Mouse (Mus musculus) retina, postnatal 7 days (tissue): ENCODE measurements around the gene Baiap2l1.
"Not testable (repeated sequence)": the region's sequence is repeated elsewhere in the genome, so short reads cannot be mapped to it uniquely, and the experiment has no call there.

Source experiments
- DNase-seq: peaks from one replicate; pipeline ENCODE4 v3.0.0-alpha.2; 2012; ENCODE audit warnings: low read depth, low spot score

The Baiap2l1 gene

DNA sequence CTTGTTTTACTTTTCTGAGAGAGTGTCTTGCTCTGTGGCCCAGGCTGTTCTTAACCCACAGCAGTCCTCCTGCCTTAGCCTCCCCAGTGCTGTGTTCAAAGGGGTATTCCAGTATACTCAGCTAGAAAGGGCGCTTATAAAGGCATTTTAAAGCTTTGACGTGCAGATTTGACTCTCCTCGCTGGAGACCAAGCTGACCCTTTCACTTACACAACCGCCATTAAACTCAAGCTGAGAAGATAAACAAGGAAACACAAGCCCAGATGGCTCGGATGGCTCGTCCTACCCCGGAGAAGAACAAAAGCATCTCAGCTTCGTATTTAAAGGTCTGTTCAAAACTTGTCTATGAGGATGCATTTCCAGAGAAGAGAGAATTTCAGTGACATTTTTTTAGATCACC lies 6.7 kb downstream of the Baiap2l1 start:
- DNase-seq = no peak

DNA sequence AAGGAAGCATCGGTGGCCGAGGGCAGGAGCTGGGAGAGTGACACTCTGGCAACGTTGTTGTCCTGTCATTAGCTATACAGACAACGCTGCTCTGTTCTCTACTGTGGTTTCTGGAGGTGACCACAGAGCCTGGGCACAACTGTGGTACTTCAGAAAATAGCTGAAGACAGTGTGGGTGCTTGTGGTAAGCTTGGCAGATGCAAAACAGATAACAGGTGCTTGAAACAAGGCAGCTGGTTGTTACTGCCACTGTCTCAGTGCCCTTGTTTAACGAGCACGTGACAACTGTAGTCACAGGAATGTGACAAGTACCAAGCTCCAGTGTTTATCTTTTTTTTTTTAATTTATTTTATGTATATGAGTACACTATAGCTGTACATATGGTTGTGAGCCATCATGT lies 13.3 kb downstream of the Baiap2l1 start:
- DNase-seq = no peak

GRCm38 (mm10) chr5:144341085-144341484 lies 16.8 kb downstream of the Baiap2l1 start:
- DNase-seq = no peak

DNA sequence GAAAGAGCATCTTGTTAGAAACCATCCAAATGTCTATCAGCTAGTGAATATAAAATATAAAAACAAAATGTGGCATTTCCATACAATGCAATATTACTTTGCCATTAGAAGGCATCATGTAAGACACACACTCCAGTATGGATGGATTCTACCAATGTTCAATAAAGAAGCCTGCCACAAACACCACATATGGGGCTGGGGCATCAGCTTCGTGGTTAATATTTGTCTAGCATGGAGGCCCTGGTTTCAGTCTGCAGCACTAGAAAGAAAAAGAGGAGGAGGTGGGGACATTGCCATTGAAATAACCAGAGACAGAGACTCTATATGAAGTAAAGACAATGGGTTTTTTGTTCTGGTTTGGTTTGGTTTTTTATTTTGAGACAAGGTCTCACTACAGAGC lies 19.1 kb downstream of the Baiap2l1 start:
- no peak for DNase-seq

- not testable (repeated sequence) for DNase-seq
Observed at GRCm38 (mm10) chr5:144335357-144335756, 22.6 kb downstream of the Baiap2l1 start.

DNA sequence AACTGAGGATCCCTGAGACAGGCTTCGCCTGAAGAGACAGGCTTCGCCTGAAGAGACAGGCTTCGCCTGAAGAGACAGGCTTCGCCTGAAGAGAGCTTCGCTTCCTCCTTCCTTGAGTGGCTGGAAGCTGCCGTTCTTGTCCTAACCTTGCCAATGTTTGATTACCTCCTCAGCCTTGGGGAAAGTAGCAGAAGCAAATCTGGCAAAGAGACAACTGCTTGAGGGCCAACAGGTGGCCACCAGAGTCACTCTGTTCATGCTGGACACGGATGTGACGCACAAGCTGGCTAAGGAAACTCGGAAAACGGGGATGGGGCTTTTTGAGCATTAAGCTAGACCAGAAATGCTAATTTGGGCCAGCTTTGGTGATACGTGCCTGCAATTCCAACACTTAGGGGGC lies 23.9 kb downstream of the Baiap2l1 start:
- DNase-seq = no peak

DNA sequence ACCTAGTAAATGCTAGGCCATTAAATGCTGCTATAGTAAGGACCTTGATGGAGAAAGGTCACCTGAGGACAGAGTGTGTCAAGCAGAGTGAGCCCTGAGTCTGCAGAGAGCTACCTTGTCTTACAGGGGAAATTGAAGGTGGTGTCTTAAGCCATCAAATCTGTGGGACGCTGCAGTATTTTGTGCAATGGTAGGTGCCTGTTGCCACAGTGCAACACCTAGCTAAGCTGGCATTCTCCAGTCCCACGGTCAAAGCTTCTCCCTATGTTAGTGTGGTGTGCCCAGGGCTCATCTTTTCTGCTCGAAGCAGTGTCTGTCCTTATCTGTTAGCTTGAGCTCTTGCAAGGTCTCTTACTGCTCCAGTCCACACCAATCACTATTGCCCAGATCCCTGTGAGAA lies 35.2 kb downstream of the Baiap2l1 start:
- DNase-seq = no peak

DNA sequence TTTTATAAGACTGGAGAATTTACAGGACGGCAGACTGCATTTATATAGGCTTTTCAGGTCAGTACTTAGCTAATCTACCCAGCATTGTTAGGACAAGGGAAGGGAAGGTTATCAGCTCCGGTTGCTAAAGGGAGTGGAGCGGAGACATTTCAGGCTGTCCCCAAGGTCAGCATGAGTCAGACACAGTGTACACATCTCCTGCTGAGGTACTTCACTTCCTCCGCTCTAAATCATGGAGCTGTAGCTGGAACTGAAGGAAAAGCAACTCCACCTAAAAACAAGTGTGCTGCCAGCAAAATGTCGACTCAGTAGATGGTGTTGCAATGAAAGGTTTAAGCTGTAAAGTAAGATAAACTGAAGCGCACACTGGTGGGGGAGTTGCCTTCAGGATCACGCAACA lies 36.2 kb downstream of the Baiap2l1 start:
- DNase-seq = no peak

DNA sequence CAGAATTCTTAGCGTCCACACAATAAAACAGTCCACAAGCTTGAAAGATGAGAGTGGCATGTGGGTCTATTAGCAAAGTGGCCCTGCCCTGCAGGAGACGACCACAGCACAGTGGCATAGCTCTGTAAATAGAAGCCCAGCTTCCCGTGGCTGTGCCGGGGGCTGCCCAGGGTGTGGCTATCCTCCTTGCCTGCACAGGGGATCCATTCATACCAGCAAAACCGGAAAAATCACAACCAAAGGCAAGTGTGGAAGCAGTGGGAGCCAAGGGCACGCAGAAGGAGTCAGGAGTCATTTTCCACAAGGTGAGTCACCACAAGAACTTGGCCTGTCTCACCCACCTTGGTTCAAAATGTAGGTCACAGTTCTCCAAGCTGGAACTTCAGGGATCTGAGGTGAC lies 39.6 kb downstream of the Baiap2l1 start:
- DNase-seq = no peak

DNA sequence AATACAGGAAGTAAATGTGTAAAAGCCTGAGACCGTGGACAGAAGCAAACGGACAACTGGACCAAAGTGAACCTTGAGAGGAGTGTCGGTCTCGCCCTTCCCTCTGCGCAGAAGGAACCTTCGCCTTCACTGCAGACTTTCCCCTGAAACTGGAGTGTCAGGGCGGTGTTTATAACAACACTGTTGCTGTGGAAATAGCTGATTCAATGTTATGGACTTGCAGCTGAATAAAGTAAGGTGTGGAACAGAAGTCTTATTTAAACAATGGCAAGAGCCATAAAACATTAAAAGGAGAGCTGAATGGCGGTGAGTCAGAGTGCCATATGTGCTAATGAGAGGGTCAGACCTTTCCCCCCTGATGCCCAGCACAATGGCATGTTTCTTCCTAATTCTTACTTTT lies 40.5 kb downstream of the Baiap2l1 start:
- no peak for DNase-seq

DNA sequence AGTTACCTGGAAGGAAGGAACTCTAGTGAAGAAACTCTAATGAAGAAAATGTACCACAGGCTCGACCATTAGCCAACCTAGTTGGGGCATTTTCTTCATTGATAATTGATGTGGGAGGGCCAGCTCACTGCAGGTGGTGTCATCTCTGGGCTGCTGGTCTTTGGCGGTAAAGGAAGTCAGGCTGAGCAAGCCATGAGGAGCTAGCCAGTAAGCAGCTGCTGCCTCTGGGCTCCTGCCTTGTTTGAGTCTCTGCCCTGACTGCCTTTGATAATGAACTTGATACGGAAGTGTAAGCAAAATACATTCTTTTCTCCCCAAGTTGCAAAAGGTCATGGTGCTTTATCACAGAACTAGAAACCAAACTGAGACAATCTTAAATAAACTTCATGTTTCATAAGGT lies 41.5 kb downstream of the Baiap2l1 start:
- no peak for DNase-seq

GRCm38 (mm10) chr5:144314731-144315494 lies 43.0 kb downstream of the Baiap2l1 start:
- DNase-seq = no peak

GRCm38 (mm10) chr5:144313335-144313734 lies 44.6 kb downstream of the Baiap2l1 start:
- DNase-seq = no peak

DNA sequence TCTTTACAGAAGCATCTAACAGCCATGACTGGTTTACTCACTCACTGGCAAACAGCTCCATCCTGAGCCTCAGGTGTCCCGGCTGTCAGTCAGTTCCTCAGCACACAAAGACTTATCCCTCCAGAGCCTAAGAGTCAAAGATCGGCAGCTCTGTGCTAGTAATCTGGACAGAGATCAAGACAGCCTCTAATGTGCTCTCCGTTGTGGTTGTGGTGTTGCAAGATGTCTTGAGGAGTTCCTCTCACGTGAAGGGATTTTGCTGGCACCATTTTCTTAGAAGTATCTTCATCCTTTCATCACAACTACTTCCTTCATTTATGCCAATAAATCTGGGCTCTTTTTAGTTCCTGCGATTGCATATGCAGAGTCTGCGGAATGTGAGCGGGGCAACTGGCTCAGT lies 45.7 kb downstream of the Baiap2l1 start:
- DNase-seq = no peak

- no peak for DNase-seq
Observed at GRCm38 (mm10) chr5:144308929-144309328, 49.0 kb downstream of the Baiap2l1 start.

DNA sequence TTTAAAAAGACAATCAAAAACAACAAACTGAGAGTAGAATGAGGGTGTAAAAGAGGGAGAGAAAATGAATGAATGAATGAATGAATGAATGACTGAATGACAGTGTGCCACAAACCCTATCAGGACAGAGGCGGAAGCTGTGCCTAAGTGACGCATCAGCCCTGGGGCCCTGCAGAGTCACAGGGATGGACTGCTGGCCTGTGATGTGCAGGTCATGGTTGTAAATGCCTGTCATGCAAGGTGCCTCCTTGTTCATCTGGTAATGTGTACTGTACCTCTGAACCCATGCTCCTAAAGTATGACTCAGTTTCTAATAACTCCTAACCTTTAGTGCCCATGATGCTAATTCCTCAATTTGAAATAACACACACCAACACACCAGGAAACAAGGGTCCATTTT lies 54.8 kb downstream of the Baiap2l1 start:
- DNase-seq = no peak

DNA sequence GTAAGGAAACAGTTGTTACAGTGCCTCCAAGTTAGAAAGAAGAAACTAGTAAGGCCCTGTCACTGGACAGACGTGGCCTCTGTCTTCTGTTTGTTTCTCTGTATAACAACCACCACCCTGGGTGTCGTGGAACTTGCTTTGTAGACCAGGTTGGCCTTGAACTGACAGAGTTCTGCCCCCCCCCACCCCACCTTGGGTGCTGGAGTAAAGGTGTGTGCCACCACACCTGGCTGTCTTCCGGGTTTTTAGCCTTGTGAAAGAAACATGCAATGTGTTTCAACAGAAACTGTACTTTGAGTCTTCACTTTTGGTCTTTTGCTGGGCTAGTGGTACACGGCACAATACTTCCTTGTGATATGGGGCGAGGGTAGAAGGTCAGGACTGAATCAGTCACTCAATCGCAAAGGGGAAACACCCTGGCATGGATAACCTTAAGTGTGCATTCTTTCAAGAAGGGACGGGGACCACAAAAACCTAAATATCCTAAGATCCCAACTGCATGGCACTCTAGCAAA lies 61.8 kb downstream of the Baiap2l1 start:
- no peak for DNase-seq

DNA sequence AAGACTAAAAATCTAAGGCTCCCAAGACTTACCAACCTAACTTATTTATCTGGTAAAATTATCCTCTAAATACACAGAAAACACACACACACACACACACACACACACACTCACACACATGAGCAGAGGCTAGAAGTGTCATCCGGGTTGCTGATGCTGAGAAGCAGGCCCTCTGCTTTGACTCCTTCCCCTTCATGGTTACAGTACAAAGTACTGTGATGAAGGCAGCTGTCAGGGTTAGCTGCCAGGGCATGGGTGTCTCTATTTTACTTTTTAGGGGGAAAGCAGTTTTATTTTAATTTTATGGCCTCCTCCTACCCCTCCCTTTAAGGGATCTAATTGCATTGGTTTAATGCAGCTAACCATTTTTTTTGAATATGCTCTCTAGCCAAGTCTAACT lies 62.6 kb downstream of the Baiap2l1 start:
- no peak for DNase-seq

DNA sequence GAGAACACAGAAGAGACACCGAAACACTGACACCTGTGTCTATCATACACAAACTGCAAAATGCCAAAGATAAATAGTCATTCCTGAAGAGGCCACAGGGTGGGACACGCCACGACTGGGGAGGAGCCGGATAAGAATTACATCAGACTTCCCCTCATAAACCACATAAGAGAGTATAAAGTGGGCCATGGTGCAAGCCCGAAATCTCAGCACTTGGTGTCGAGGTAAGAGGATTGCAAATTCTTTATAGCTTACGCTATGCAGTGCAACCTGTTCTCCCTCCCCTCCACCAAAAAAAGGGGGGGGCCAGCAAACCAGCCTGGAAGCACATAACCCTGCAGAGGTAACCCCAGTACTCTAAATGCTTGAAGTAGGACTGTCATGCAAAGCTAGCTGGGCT lies 63.0 kb downstream of the Baiap2l1 start:
- DNase-seq = no peak

DNA sequence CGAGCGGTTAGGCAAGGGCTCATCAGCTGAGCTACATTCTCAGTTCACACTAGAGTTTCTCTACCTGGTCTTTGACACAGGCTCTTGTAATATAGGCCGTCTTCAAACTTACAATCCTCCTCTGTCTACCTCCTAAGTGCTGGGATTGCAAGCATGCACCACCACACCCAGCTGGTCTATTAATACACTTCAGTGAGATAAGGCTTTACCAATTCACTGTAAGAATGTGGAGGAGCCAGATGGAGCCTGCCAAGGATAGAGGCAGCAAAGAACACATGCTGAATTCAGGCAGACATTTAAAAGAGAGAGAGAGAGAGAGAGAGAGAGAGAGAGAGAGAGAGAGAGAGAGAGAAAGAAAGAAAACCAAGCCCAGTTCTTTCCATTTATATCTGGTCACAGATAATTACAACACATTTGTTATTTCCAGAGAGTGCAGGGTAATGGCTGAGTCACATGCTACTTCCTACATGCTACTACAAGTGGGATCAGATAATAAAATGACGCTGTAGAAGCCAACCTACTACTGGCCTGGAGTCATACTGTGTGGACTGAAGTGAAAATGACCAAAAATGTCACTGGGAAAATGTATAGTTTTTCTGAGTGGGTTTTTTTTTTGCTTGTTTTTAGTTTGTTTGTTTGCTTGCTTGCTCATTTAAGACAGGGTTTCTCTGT lies 68.0 kb downstream of the Baiap2l1 start:
- no peak for DNase-seq

DNA sequence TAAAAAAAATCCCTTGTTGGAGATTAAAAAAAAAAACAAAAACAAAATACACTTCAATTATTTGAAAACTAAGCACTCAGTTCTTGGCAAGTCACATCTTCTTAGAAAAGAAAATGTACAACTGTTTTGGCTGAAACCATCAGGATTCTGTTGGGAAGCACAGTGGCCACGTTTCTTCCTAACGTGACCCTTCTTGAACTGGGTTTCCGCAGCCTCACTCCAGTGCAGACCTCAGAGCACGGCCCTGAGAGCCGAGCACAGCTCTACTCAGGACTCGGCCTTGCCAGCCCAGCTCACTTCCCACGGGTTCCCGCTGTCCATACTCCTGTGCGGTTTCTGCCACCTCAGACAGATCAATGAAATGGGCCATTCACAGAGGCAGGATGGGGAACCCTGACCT lies 69.5 kb downstream of the Baiap2l1 start:
- no peak for DNase-seq

DNA sequence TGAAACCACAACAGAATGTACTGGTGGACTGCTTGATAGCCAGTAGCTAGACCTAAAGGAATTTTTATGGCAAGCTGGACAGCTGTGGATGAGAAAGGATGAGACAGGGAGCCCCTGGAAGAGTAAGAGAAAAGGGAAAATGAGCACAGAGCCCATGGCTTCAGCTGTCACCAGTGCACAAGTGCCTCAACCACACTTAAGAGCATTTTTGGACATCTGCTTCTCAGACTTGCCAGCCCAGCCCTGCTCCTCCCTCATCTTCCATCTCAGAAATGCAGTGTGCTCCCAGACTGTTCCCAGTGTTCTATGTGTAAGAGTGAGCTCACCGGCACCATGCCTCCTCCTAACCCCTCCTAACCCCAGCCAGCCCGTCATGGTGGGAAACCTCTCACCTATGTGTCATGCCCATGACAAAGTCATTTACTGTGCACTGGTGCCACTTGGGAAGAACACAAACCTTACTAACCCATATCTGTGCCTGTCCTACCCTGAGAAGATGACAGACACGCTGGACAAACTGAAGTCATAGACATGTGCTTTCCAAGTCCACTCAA lies 70.6 kb downstream of the Baiap2l1 start:
- DNase-seq = no peak
